Mouse (Mus musculus) midbrain, embryonic 16.5 days (tissue): Measurements from ENCODE around the gene F2. TPM values are rescaled to one million over a fixed set of nuclear protein-coding genes. Genes with fewer than 3 reads are reported as not detected.

Experiments
- ATAC-seq: fragments of 200-750 bp; cut with Nextera tagmentation; 2 replicates; pipeline ENCODE4 v1.8.0; 2017; ENCODE audit warnings: moderate TSS enrichment
- H3K27ac ChIP-seq: fragments of 300-500 bp; sonication (generic); 2 replicates; pipeline ENCODE4 v1.5.1; 2014; ENCODE audit warnings: mild to moderate bottlenecking, low read length, mixed read lengths
- H3K27me3 ChIP-seq: fragments of 300-500 bp; sonication (generic); 2 replicates; pipeline ENCODE4 v1.6.1; 2014; ENCODE audit warnings: low read depth, low read length, mixed read lengths; ENCODE audit not compliant: control insufficient read depth, insufficient read depth
- H3K36me3 ChIP-seq: fragments of 300-500 bp; sonication (generic); 2 replicates; pipeline ENCODE4 v1.6.1; 2014; ENCODE audit warnings: mild to moderate bottlenecking, low read length, moderate library complexity, mixed read lengths; ENCODE audit not compliant: control insufficient read depth, insufficient read depth
- H3K4me1 ChIP-seq: fragments of 300-500 bp; sonication (generic); 2 replicates; pipeline ENCODE4 v1.6.1; 2014; ENCODE audit warnings: mild to moderate bottlenecking, low read length, mixed read lengths; ENCODE audit not compliant: control insufficient read depth, insufficient read depth
- H3K4me2 ChIP-seq: fragments of 300-500 bp; sonication (generic); 2 replicates; pipeline ENCODE4 v1.6.1; 2014; ENCODE audit warnings: mild to moderate bottlenecking, low read length, mixed read lengths
- H3K4me3 ChIP-seq: fragments of 300-500 bp; sonication (generic); 2 replicates; pipeline ENCODE4 v1.5.1; 2014; ENCODE audit warnings: low read depth, mild to moderate bottlenecking, low read length, moderate library complexity, mixed read lengths
- H3K9ac ChIP-seq: fragments of 300-500 bp; sonication (generic); 2 replicates; pipeline ENCODE4 v1.6.1; 2014; ENCODE audit warnings: low read depth, low read length, mixed read lengths
- H3K9me3 ChIP-seq: fragments of 300-500 bp; sonication (generic); replicated peaks from 2 replicates; pipeline ENCODE4 v1.6.1; 2014; ENCODE audit warnings: mild to moderate bottlenecking, low read length, mixed read lengths; ENCODE audit not compliant: control insufficient read depth, poor library complexity, severe bottlenecking
- WGBS: fragments of 180-500 bp; shearing (Covaris S2); extraction: QIAGEN DNeasy Blood & Tissue Kit; methylation state at CpG from one replicate; pipeline ENCODE4 v1.1.7; 2014; 5-methylcytosine and 5-hydroxymethylcytosine counted together
- polyA plus RNA-seq: library from polyadenylated mRNA; unstranded; fragments of >200 nt; fragmentation: Nextera tagmentation; extraction: Ambion mirVana; gene quantifications from 2 replicates; pipeline ENCODE4 v1.2.1, GENCODE M21; 2015

F2 gene
- polyA plus RNA-seq, 1 experiment from 2014 or later = 0.20 TPM

DNA sequence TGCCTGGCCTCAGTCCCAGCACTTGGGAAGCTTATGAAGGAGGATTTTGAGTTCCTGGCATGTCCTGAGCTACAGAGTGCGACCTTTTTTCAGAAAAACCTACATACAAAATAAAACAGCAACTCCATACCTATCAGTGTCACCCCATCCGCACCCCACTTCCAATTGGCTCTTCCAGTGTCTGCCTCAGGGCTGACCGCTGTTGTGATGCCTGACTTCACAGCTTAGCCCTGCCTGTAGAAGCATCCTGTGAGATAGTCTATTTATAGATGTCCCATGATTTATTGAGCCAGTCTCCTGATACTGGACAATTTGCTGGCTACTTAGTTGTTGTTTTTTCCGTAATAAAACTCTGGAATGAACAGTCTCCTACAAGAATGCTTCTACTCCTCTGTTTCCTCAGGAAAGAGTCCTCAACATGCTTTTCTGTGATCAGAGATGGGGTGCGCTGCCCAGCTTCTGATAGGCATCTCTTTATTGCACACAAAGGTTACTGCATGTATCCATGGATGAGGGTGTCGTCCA, 30.2 kb upstream of the F2 start:
- H3K36me3 ChIP-seq = peaks cover 45% of the 10 kb centered on the region
- H3K27me3 ChIP-seq = no peaks in the 10 kb centered on the region
- H3K9me3 ChIP-seq = no peaks in the 10 kb centered on the region
- no peak overlapping the region for H3K4me2 ChIP-seq
- H3K4me3 ChIP-seq = no peak overlapping the region
- 96% methylated on average over 6 of the region's 6 CpGs for WGBS
- no peak overlapping the region for H3K27ac ChIP-seq
- no peak overlapping the region for H3K9ac ChIP-seq
- H3K4me1 ChIP-seq = no peaks in the 10 kb centered on the region
- ATAC-seq = no peak

DNA sequence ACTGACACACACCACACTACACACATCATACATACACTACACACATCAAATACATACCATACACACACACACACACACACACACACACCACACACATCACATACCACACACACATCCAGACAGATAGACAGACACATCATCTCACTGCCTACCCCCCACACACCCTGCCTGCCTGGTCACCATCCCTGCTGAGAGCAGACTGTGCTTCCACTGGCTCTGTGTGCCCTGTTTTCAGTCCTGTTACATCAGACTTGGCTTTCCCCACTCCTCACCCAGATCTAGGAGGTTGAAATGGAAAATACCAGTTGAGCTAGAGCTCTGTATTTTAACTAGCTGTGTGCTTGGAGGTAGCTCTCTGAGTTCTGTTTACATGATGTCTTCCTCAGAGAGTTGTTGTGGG, 28.6 kb upstream of the F2 start:
- peaks cover 45% of the 10 kb centered on the region for H3K36me3 ChIP-seq

DNA sequence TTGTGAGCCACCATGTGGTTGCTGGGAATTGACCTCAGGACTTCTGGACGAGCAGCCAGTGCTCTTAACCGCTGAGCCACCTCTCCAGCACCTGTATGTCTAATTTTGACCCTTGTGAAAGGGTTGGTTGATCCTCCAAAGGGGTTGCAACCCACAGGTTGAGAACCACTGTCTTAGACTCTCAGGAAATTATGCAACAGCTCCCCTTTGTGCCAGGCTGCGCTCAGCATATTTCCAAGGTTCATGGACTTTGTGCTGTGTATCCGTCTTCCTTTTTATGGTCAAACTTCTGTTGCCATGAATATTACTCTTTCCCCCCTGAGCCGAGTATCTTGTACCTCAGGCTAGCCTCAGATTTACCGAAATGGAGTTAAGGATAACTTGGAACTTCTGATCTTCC, 24.8 kb upstream of the F2 start:
- peaks cover 39% of the 10 kb centered on the region for H3K36me3 ChIP-seq
- ATAC-seq = no peak

More for the DNA sequence above, 28.6 kb upstream of the F2 start:
- Histone ChIP-seq H3K4me1 (no peaks in the 10 kb centered on the region), H3K27ac (no peak overlapping the region), H3K9me3 (no peaks in the 10 kb centered on the region), H3K4me3 (no peak overlapping the region), H3K9ac (no peak overlapping the region), H3K27me3 (no peaks in the 10 kb centered on the region), H3K4me2 (no peak overlapping the region)
- ATAC-seq = no peak

DNA sequence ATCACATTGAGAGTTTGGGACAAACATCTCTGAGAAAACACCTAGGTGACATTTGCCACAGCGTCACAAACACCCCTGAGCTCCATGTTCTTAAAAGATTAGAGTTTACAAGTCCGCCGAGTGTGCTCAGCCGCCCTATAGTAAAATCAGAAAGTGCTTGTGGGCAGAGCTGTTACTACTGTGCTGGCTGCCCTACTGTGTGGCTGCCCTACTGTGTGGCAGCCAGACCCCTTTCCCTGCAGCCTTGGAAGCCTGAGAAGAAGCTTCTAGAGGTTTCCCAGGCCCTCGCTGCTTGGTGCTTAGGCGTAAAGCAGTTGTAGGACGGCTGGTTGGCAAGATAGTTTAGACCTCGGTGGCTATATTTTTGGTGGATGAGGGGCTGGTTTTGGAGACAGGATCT, 23.4 kb upstream of the F2 start:
- WGBS = 96% methylated on average over 8 of the region's 8 CpGs
- Histone ChIP-seq H3K36me3 (peaks cover 41% of the 10 kb centered on the region), H3K4me1 (no peaks in the 10 kb centered on the region)

More for the DNA sequence above, 24.8 kb upstream of the F2 start:
- Histone ChIP-seq H3K4me1 (no peaks in the 10 kb centered on the region), H3K4me3 (no peak overlapping the region), H3K9me3 (no peaks in the 10 kb centered on the region), H3K9ac (no peak overlapping the region), H3K4me2 (no peak overlapping the region), H3K27me3 (no peaks in the 10 kb centered on the region), H3K27ac (no peak overlapping the region)
- WGBS = 93% methylated on average over 6 of the region's 6 CpGs

DNA sequence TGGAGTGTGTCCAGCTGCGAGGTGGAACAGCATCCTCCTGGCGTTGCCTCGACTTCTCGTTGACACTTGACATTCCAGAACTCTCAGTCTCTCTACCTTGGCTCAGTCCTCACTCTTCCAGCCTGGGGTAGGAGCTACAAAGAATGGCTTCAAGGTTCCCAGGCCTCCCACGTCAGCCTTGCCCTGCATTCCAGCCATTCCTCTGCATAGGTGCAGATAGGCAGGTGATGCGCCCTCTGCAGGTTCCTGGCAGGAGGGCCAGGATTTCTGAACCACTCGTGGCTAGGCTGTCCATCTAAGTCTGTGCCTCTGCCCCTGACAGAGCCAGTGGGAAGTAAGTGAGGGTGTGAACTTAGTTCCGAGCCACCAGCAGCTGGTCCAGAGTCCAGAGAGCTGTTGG, 20.6 kb upstream of the F2 start:
- ATAC-seq = no peak
- Histone ChIP-seq H3K9ac (no peak overlapping the region), H3K36me3 (peaks cover 31% of the 10 kb centered on the region), H3K27me3 (no peaks in the 10 kb centered on the region), H3K27ac (no peak overlapping the region), H3K4me2 (no peak overlapping the region), H3K9me3 (no peaks in the 10 kb centered on the region), H3K4me1 (peaks cover 12% of the 10 kb centered on the region), H3K4me3 (no peak overlapping the region)
- 80% methylated on average over 8 of the region's 8 CpGs for WGBS

More for the DNA sequence above, 23.4 kb upstream of the F2 start:
- Histone ChIP-seq H3K9ac (no peak overlapping the region), H3K27me3 (no peaks in the 10 kb centered on the region), H3K4me2 (no peak overlapping the region), H3K27ac (no peak overlapping the region), H3K4me3 (no peak overlapping the region), H3K9me3 (no peaks in the 10 kb centered on the region)
- ATAC-seq = no peak

DNA sequence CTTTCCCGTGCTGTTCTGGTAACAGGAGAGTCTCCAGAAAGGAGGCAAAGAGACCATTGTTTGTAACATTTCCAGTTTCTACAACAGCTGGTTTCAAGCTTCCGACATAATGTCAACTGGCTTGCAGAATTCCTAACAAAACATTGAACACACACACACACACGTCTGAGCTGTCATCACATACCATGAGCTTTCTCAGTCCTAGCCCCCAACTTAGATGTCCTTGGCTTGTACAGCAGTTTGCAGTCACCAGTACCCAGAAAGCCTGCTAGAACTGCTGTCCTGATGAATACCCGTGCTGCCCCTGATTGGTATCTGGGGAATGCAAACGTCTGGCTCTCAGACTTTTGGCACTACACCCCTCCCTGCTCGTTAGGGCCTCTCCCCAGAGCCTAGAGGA, 19.6 kb upstream of the F2 start:
- ATAC-seq = no peak
- no peaks in the 10 kb centered on the region for H3K27me3 ChIP-seq
- H3K4me3 ChIP-seq = no peak overlapping the region
- no peak overlapping the region for H3K4me2 ChIP-seq
- H3K4me1 ChIP-seq = peaks cover 21% of the 10 kb centered on the region
- H3K27ac ChIP-seq = no peak overlapping the region
- no peaks in the 10 kb centered on the region for H3K9me3 ChIP-seq
- no peak overlapping the region for H3K9ac ChIP-seq
- WGBS = 84% methylated on average over 6 of the region's 6 CpGs
- H3K36me3 ChIP-seq = peaks cover 28% of the 10 kb centered on the region

DNA sequence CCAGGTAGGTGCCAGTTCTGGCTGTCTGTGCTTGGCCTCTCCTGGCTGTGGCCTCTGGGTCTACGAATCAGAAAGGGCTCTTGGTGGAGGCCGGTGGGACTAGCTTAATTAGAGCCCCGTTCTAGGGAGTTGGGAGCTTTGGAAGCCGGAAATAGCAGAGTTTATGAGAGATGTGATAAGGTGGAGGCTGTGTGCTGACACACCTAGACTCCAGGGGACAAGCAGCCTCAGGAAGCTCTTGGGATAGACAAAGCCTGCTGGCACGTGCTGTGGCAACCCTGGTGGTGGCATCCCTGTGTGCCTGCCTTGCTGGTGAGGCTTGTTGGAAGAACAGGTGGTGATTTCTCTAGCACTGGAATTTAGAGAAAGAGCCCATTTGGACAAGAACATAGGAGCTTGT, 19.2 kb upstream of the F2 start:
- Histone ChIP-seq H3K4me1 (peaks cover 24% of the 10 kb centered on the region), H3K27me3 (no peaks in the 10 kb centered on the region), H3K36me3 (peaks cover 27% of the 10 kb centered on the region), H3K9ac (no peak overlapping the region), H3K4me2 (no peak overlapping the region), H3K9me3 (no peaks in the 10 kb centered on the region), H3K4me3 (no peak overlapping the region), H3K27ac (no peak overlapping the region)
- 94% methylated on average over 5 of the region's 5 CpGs for WGBS
- no peak for ATAC-seq

DNA sequence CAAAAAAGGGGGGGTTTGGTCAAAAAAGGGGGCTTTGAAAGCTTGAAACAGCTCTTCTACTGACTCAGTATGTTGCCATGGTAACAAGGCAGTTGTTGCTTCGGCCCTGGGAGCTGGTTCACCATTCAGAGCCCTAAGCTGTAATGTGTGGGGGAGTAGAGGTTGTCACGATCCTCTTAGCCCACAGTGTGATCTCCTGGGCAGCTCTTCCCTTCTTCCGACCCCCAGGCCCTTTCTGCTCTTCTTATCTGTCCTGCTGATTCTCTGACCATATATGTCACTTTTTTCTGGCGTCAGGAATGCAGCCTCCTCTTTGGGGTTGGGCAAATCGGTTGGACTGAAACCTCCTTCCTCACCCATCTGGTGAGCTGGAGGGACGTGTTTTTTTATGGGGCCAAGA, 16.6 kb upstream of the F2 start:
- WGBS = 42% methylated on average over 6 of the region's 6 CpGs
- H3K4me1 ChIP-seq = peaks cover 32% of the 10 kb centered on the region
- H3K9me3 ChIP-seq = no peaks in the 10 kb centered on the region
- no peak overlapping the region for H3K4me3 ChIP-seq
- H3K4me2 ChIP-seq = no peak overlapping the region
- H3K27me3 ChIP-seq = no peaks in the 10 kb centered on the region
- peaks cover 20% of the 10 kb centered on the region for H3K36me3 ChIP-seq
- no peak overlapping the region for H3K27ac ChIP-seq
- no peak for ATAC-seq
- no peak overlapping the region for H3K9ac ChIP-seq

DNA sequence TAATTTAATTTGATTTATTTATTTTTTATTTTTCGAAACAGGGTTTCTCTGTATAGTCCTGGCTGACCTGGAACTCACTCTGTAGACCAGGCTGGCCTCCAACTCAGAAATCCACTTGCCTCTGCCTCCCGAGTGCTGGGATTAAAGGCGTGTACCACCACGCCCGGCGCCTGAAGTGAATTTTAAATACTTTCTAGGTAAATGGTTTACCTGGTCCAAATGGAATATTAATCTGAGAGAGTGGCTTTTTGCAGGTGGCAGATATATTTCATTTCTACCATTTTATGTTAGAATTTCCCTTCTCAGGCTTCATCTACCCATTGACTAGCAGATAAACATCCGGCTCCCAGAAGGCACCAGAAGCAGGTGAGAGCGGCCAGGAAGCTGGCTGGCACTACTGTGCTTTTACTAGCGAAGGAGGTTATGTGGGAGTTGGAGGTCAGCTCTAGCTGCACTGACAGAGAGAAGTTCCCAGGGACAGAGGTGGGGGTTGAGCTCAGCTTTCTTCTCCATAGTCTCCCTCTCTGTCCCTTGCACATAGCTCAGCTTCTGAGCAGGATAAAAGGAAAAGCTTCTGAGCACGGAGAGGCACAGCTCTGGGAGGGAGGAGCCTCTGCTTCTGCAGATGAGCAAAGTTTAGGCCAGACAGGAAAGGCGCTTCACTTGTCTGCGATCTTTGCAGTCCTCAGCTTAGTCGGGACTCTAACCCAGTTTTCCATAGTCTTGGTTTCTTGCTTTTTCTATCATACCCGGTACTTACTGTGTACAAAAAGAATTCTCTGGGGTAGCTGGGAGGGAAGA, 15.4 kb upstream of the F2 start:
- H3K4me3 ChIP-seq = no peak overlapping the region
- no peak overlapping the region for H3K27ac ChIP-seq
- no peaks in the 10 kb centered on the region for H3K9me3 ChIP-seq
- no peak for ATAC-seq
- no peak overlapping the region for H3K4me2 ChIP-seq
- peaks cover 32% of the 10 kb centered on the region for H3K4me1 ChIP-seq
- WGBS = 86% methylated on average over 14 of the region's 14 CpGs
- 0 out of 2 replicates have a peak overlapping the region, but pooled peaks have one; percentile 30 for H3K9ac ChIP-seq
- H3K27me3 ChIP-seq = no peaks in the 10 kb centered on the region
- H3K36me3 ChIP-seq = peaks cover 22% of the 10 kb centered on the region
